Mouse (Mus musculus) ES-Bruce4 (cell line): ENCODE measurements around the gene Tcte2.

ENCODE experiments used
- CTCF ChIP-seq: IDR thresholded peaks from one replicate; pipeline ENCODE4 v1.8.1; 2011; ENCODE audit warnings: low read depth, low read length
- EP300 ChIP-seq: IDR thresholded peaks from 2 replicates; pipeline ENCODE4 v1.6.1; 2011; ENCODE audit warnings: low read depth, low read length; ENCODE audit not compliant: insufficient read depth

DNA sequence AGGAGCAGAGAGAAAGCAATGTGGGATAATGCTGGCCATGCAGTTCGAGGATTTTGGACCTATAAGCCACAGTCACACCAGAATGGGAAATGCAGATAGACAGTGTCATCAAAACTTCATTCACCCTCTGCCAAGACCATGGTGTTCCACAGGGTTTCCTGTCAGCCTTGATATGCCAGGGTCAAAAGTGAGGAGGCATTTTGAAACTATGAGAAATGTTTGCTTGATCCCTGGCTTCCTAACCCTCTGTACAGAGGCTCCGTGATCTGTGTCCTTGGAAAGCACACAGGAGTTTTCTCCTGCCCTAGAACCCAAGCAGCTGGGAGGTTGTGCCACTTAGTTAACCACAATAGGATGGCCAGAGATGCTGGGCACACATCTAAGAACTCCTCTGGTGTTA lies 40.3 kb downstream of the Tcte2 start:
- no peak for TF ChIP-seq CTCF
- no peak for TF ChIP-seq EP300
